Mouse (Mus musculus) 416B (cell line): ENCODE measurements around the gene Mepce.

Experiments used
- DNase-seq: peaks from one replicate; pipeline ENCODE4 v3.0.0; 2011; ENCODE audit warnings: low read depth

Mepce gene

GRCm38 (mm10) chr5:137788171-137788570 lies 716 bp upstream of the Mepce start:
- DNase-seq, result no peak

- peak; percentile 100 for DNase-seq
These were observed 1.1 kb downstream of the Mepce start for GRCm38 (mm10) chr5:137786109-137786942.

- DNase-seq, result peak; percentile 42
These were observed 2.1 kb downstream of the Mepce start for GRCm38 (mm10) chr5:137785164-137786031.

- no peak for DNase-seq
These were observed 2.9 kb downstream of the Mepce start for GRCm38 (mm10) chr5:137784546-137784945.

- DNase-seq, result no peak
These were observed 3.4 kb downstream of the Mepce start for GRCm38 (mm10) chr5:137783901-137784540.

- DNase-seq, result no peak
These were observed 4.5 kb downstream of the Mepce start for GRCm38 (mm10) chr5:137782776-137783522.

GRCm38 (mm10) chr5:137781661-137782060 lies 5.8 kb downstream of the Mepce start:
- no peak for DNase-seq

GRCm38 (mm10) chr5:137779053-137779933 lies 8.2 kb downstream of the Mepce start:
- peak; percentile 36 for DNase-seq

- DNase-seq, result peak; percentile 96
These were observed 8.8 kb downstream of the Mepce start, which contains the start of gene Ppp1r35 for GRCm38 (mm10) chr5:137778635-137779034. TSS of gene Ppp1r35 (plus strand) at chr5:137778849.

- no peak for DNase-seq
These were observed 10.1 kb downstream of the Mepce start for GRCm38 (mm10) chr5:137777267-137777845.

- peak; percentile 72 for DNase-seq
These were observed 11.0 kb downstream of the Mepce start for GRCm38 (mm10) chr5:137776408-137776918.

- DNase-seq, result no peak
These were observed 11.7 kb downstream of the Mepce start for GRCm38 (mm10) chr5:137775587-137776290.

- DNase-seq, result peak; percentile 73
These were observed 14.7 kb downstream of the Mepce start for GRCm38 (mm10) chr5:137772755-137773154.

- peak; percentile 70 for DNase-seq
These were observed 16.7 kb downstream of the Mepce start for GRCm38 (mm10) chr5:137770709-137771108.

GRCm38 (mm10) chr5:137768475-137768874 lies 19.0 kb downstream of the Mepce start:
- no peak for DNase-seq

GRCm38 (mm10) chr5:137766270-137766669 lies 21.2 kb downstream of the Mepce start:
- peak; percentile 59 for DNase-seq

- DNase-seq, result no peak
These were observed 22.7 kb downstream of the Mepce start for GRCm38 (mm10) chr5:137764609-137765340.

GRCm38 (mm10) chr5:137759971-137760412 lies 27.5 kb downstream of the Mepce start:
- DNase-seq, result peak; percentile 91
